Mouse (Mus musculus): ENCODE results near the gene Heatr6.

- no peak for TF ChIP-seq CTCF (IDR thresholded peaks at IDR 0.05; ENCODE audit: insufficient read depth, low read depth, low read length)
- TF ChIP-seq POLR2A (IDR thresholded peaks at IDR 0.05; ENCODE audit: insufficient read depth, low read depth, low read length), result no peak
Measured at GRCm38 (mm10) chr11:83713925-83714324, 39.6 kb upstream of the Heatr6 start.

Measured in olfactory bulb, adult 2 months (tissue).